Mouse (Mus musculus): Measurements from ENCODE around the gene Golt1a. TPM values are rescaled to one million over a fixed set of nuclear protein-coding genes. Genes with fewer than 3 reads are reported as not detected.

Golt1a gene
- not detected in 2 replicates for polyA plus RNA-seq (2012; ENCODE audit: insufficient read depth, low replicate concordance)

DNA sequence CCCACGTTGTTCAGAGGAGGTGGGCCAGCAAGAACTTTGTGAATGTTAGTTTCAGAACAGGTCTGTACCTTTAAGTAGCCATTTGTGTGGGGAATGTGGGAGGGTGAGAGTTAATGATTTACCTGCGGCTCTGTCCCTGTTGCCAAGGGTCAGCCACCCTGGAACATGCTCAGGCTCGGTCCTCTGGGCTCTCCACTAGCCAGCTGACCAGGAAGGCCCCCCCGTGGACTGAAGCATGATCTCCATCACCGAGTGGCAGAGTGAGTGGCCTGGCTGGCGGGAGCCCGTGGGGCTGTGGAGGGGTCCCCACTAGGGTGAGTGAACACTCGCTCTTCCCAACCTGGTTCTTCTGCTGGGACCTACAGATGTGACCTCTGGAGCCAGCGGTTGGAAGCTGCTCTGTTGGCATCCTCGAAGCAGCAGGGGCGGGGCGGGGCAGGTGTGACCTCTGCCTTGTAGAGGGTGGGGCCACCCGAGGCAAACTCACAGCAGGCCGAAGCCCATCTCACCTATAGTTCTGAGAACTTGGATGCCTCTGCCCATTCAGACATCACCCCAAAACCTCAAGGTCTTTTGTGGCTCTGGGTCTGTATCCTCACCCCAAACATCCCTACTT lies at the start of gene Golt1a:
Gene Golt1a (plus strand): TSS at position 149 of the 616 bp plus-strand sequence.
- no peaks in the 10 kb centered on the region for H3K36me3 ChIP-seq (replicated peaks; ENCODE audit: low read length)
- H3K4me3 ChIP-seq (replicated peaks) = no peak within 1 kb of the TSS
- peaks cover 19% of the 10 kb centered on the region for H3K4me1 ChIP-seq

GRCm38 (mm10) chr1:133262628-133263027 lies 47.0 kb upstream of the Golt1a start:
- no peaks in the 10 kb centered on the region for H3K36me3 ChIP-seq (replicated peaks; ENCODE audit: low read length)
- peaks cover 11% of the 10 kb centered on the region for H3K9me3 ChIP-seq
- peaks cover 11% of the 10 kb centered on the region for H3K4me1 ChIP-seq
- peaks cover 81% of the 10 kb centered on the region for H3K27me3 ChIP-seq (replicated peaks)
- no peak for TF ChIP-seq FLI1 (IDR thresholded peaks at IDR 0.05; ENCODE audit: low read length)
- H3K4me3 ChIP-seq (replicated peaks) = no peak overlapping the region

More for the DNA sequence above, at the start of gene Golt1a:
- peaks cover 40% of the 10 kb centered on the region for H3K27me3 ChIP-seq (replicated peaks)
- H3K9me3 ChIP-seq = no peaks in the 10 kb centered on the region
- TF ChIP-seq GATA1 (IDR thresholded peaks at IDR 0.05; ENCODE audit: borderline replicate concordance, low read length) (no peak), FLI1 (IDR thresholded peaks at IDR 0.05; ENCODE audit: low read length) (no peak)

DNA sequence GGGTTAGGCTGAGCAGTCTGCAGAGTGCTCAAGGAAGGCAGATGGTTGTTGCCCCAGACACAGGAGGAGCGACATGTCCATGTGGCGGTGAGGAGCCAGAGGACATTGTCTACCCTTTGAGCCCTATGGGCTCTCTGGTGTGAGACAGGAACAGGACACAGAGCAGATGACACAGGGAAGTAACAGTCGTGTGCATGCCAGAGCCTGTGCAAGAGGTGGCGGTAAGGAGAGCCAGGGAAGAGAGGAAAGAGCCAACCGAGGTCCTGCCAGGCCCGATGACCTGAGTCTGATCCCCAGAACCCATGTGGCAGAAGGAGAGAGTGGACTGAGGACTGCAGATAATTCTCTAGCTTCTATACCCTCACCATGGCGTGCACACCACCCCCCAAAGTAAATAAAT lies 46.5 kb upstream of the Golt1a start:
- no peak overlapping the region for H3K4me3 ChIP-seq (replicated peaks)
- TF ChIP-seq FLI1 (IDR thresholded peaks at IDR 0.05; ENCODE audit: low read length) = no peak
- no peak for TF ChIP-seq GATA1 (IDR thresholded peaks at IDR 0.05; ENCODE audit: borderline replicate concordance, low read length)
- H3K27me3 ChIP-seq (replicated peaks) = peaks cover 82% of the 10 kb centered on the region
- peaks cover 15% of the 10 kb centered on the region for H3K4me1 ChIP-seq
- H3K9me3 ChIP-seq = peaks cover 11% of the 10 kb centered on the region
- H3K36me3 ChIP-seq (replicated peaks; ENCODE audit: low read length) = no peaks in the 10 kb centered on the region

GRCm38 (mm10) chr1:133264367-133264766 lies 45.2 kb upstream of the Golt1a start:
- H3K4me3 ChIP-seq (replicated peaks) = no peak overlapping the region
- H3K4me1 ChIP-seq = peaks cover 15% of the 10 kb centered on the region
- TF ChIP-seq GATA1 (IDR thresholded peaks at IDR 0.05; ENCODE audit: borderline replicate concordance, low read length) = no peak
- no peak for TF ChIP-seq FLI1 (IDR thresholded peaks at IDR 0.05; ENCODE audit: low read length)
- H3K9me3 ChIP-seq = peaks cover 11% of the 10 kb centered on the region
- no peaks in the 10 kb centered on the region for H3K36me3 ChIP-seq (replicated peaks; ENCODE audit: low read length)
- H3K27me3 ChIP-seq (replicated peaks) = peaks cover 82% of the 10 kb centered on the region

DNA sequence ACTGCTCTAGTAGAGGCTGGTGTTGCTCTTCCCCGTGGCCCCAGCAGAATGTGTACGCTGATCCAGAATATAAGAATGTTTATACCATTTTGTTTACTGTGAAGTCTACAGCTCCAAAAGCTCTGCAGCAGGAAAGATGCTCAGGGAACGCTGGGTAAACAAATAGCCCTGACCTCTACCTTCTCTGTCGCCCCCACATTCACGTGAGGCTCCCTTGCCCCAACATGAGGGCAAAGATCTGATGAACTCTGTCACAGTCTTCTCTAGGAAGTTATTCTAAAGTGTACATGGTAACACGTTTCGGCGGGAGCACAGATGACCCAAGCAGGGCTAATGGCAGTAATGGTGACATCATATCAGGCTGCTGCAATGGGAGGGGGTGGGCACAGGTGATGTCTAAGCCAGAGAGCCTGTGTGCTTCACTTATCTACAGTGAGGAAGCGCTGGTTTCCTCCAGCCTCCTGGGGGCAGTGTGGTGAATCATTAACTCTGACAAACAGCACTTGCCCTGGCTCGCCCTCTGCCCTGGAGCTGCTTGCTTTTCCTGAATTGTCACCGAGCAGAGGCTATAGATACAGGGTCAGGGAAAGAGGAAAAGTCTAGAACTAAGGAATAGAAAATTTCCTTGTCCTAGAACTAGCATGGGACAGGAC lies 44.4 kb upstream of the Golt1a start:
- Histone ChIP-seq H3K27me3 (replicated peaks) (peaks cover 81% of the 10 kb centered on the region), H3K4me3 (replicated peaks) (no peak overlapping the region), H3K36me3 (replicated peaks; ENCODE audit: low read length) (no peaks in the 10 kb centered on the region), H3K9me3 (peaks cover 11% of the 10 kb centered on the region), H3K4me1 (peaks cover 15% of the 10 kb centered on the region)
- TF ChIP-seq GATA1 (IDR thresholded peaks at IDR 0.05; ENCODE audit: borderline replicate concordance, low read length) = no peak
- TF ChIP-seq FLI1 (IDR thresholded peaks at IDR 0.05; ENCODE audit: low read length) = no peak

- Histone ChIP-seq H3K27me3 (replicated peaks) (peaks cover 81% of the 10 kb centered on the region), H3K9me3 (peaks cover 11% of the 10 kb centered on the region), H3K36me3 (replicated peaks; ENCODE audit: low read length) (no peaks in the 10 kb centered on the region), H3K4me1 (peaks cover 15% of the 10 kb centered on the region), H3K4me3 (replicated peaks) (no peak overlapping the region)
- TF ChIP-seq FLI1 (IDR thresholded peaks at IDR 0.05; ENCODE audit: low read length) (no peak), GATA1 (IDR thresholded peaks at IDR 0.05; ENCODE audit: borderline replicate concordance, low read length) (no peak)
Measured at GRCm38 (mm10) chr1:133267094-133267493, 42.5 kb upstream of the Golt1a start.

DNA sequence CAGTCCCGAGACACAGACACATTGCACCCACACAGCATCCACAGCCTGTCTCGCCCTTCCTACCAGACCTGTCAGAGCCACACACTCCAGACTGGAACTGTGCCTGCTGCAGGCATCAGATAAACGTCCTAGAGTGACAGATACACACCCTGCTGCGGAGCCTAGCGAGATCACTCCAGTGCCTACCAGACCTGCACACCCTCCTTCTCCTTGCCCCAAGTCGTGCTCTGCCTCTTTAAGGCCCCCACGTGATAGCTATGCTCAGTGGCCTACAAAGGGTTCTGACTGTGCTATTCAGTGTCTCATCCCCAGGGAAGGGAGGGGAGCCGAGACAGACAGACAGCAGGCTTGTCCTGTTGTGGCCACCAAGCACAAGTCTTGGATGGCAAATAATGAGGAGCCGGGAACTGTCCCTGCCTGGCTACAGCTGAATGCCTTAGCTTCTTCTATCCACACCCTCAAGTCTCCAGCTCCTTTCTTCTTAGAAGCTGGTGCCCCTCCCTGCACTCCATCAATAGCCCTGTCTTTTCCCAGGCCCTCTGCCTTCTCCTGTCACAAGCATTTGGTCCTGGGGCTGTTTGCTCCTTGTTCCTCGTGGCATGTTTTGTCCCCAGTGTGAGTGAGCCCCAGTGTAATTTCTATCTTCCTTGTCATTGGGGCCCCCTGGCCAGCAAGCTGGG lies 41.6 kb upstream of the Golt1a start:
- TF ChIP-seq GATA1 (IDR thresholded peaks at IDR 0.05; ENCODE audit: borderline replicate concordance, low read length) (no peak), FLI1 (IDR thresholded peaks at IDR 0.05; ENCODE audit: low read length) (no peak)
- Histone ChIP-seq H3K27me3 (replicated peaks) (peaks cover 79% of the 10 kb centered on the region), H3K36me3 (replicated peaks; ENCODE audit: low read length) (no peaks in the 10 kb centered on the region), H3K4me1 (peaks cover 15% of the 10 kb centered on the region), H3K4me3 (replicated peaks) (no peak overlapping the region), H3K9me3 (0 out of 2 replicates have a peak, but pooled peaks cover 2% of the 10 kb centered on the region)

- H3K4me3 ChIP-seq (replicated peaks) = no peak overlapping the region
- H3K9me3 ChIP-seq = no peaks in the 10 kb centered on the region
- peaks cover 15% of the 10 kb centered on the region for H3K4me1 ChIP-seq
- peaks cover 77% of the 10 kb centered on the region for H3K27me3 ChIP-seq (replicated peaks)
- TF ChIP-seq FLI1 (IDR thresholded peaks at IDR 0.05; ENCODE audit: low read length) (no peak), GATA1 (IDR thresholded peaks at IDR 0.05; ENCODE audit: borderline replicate concordance, low read length) (no peak)
- H3K36me3 ChIP-seq (replicated peaks; ENCODE audit: low read length) = no peaks in the 10 kb centered on the region
Measured at GRCm38 (mm10) chr1:133268503-133268902, 41.1 kb upstream of the Golt1a start.

DNA sequence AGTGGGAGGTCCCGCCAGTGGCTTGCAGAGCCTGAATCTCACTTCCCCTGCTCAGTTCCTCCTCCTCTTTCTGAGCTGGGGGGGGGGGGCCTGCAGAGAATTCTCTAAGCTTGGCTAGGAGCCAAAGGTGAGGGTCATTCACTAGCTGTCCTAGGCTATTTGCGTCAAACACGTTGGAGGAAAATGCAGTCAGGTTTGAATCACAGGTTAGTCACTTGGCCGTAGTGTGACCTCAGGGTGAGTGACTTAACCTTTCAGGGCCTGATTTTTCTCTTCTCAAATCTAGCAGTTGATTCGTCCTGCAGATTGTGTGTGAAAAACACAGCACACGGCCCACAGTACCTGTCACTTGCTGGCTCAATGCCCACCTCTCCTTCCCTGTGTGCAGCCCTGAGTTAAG lies 39.3 kb upstream of the Golt1a start:
- no peak for TF ChIP-seq GATA1 (IDR thresholded peaks at IDR 0.05; ENCODE audit: borderline replicate concordance, low read length)
- no peak for TF ChIP-seq FLI1 (IDR thresholded peaks at IDR 0.05; ENCODE audit: low read length)
- Histone ChIP-seq H3K4me3 (replicated peaks) (no peak overlapping the region), H3K27me3 (replicated peaks) (peaks cover 77% of the 10 kb centered on the region), H3K36me3 (replicated peaks; ENCODE audit: low read length) (no peaks in the 10 kb centered on the region), H3K9me3 (no peaks in the 10 kb centered on the region), H3K4me1 (peaks cover 12% of the 10 kb centered on the region)

DNA sequence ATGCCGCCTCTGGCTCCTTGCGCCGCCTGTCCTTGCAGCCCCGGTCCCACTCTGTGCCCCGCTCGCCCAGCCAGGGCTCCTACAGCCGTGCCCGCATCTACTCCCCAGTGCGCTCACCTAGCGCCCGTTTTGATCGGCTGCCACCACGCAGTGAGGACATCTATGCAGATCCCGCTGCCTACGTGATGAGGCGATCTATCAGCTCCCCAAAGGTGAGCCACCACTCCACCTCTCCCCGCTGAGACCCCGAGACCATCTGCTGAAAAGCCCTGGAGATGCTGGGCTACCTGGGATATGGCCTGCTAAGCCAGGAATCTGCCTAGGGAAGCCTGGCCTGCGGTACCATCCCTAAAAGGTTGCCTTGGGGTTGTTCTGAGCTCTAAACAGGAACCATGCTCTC lies 35.4 kb upstream of the Golt1a start:
- peaks cover 5% of the 10 kb centered on the region; the same call in 1 of the 2 replicates for H3K4me1 ChIP-seq
- no peak overlapping the region for H3K4me3 ChIP-seq (replicated peaks)
- no peaks in the 10 kb centered on the region for H3K9me3 ChIP-seq
- no peaks in the 10 kb centered on the region for H3K36me3 ChIP-seq (replicated peaks; ENCODE audit: low read length)
- H3K27me3 ChIP-seq (replicated peaks) = peaks cover 81% of the 10 kb centered on the region
- no peak for TF ChIP-seq GATA1 (IDR thresholded peaks at IDR 0.05; ENCODE audit: borderline replicate concordance, low read length)
- TF ChIP-seq FLI1 (IDR thresholded peaks at IDR 0.05; ENCODE audit: low read length) = no peak
